Mouse (Mus musculus) midbrain, embryonic 11.5 days (tissue): ENCODE measurements around the gene Mzf1. TPM values are rescaled to one million over a fixed set of nuclear protein-coding genes. Genes with fewer than 3 reads are reported as not detected.

ENCODE experiments used
- ATAC-seq: fragments of 200-750 bp; cut with Nextera tagmentation; 2 replicates; pipeline ENCODE4 v1.8.0; 2017; ENCODE audit warnings: moderate TSS enrichment, moderate library complexity; ENCODE audit not compliant: low FRiP score
- DNase-seq: peaks from one replicate; pipeline ENCODE4 v3.0.0; 2015; ENCODE audit warnings: low spot score; ENCODE audit errors: missing footprints
- H3K27ac ChIP-seq: fragments of 300-500 bp; sonication (generic); 2 replicates; pipeline ENCODE4 v1.5.1; 2014; ENCODE audit warnings: low read depth, low read length
- H3K27me3 ChIP-seq: fragments of 300-500 bp; sonication (generic); 2 replicates; pipeline ENCODE4 v1.6.1; 2014; ENCODE audit warnings: mild to moderate bottlenecking, low read length, moderate library complexity, mixed read lengths; ENCODE audit not compliant: control insufficient read depth, insufficient read depth
- H3K36me3 ChIP-seq: fragments of 300-500 bp; sonication (generic); 2 replicates; pipeline ENCODE4 v1.6.1; 2014; ENCODE audit warnings: mild to moderate bottlenecking, low read length, moderate library complexity, mixed read lengths; ENCODE audit not compliant: control insufficient read depth, insufficient read depth
- H3K4me1 ChIP-seq: fragments of 300-500 bp; sonication (generic); 2 replicates; pipeline ENCODE4 v1.6.1; 2014; ENCODE audit warnings: low read length; ENCODE audit not compliant: control insufficient read depth, insufficient read depth
- H3K4me2 ChIP-seq: fragments of 300-500 bp; sonication (generic); 2 replicates; pipeline ENCODE4 v1.6.1; 2014; ENCODE audit warnings: mild to moderate bottlenecking, moderate library complexity
- H3K4me3 ChIP-seq: fragments of 300-500 bp; sonication (generic); 2 replicates; pipeline ENCODE4 v1.5.1; 2014; ENCODE audit warnings: low read depth, low read length
- H3K9ac ChIP-seq: fragments of 300-500 bp; sonication (generic); 2 replicates; pipeline ENCODE4 v1.6.1; 2014; ENCODE audit warnings: low read length
- H3K9me3 ChIP-seq: fragments of 300-500 bp; sonication (generic); 2 replicates; pipeline ENCODE4 v1.6.1; 2016; ENCODE audit warnings: low read length; ENCODE audit not compliant: control insufficient read depth
- WGBS: fragments of 180-500 bp; shearing (Covaris S2); extraction: QIAGEN DNeasy Blood & Tissue Kit; methylation state at CpG from one replicate; pipeline ENCODE4 v1.1.7; 2014; 5-methylcytosine and 5-hydroxymethylcytosine counted together
- polyA plus RNA-seq: library from polyadenylated mRNA; unstranded; fragments of >200 nt; fragmentation: Nextera tagmentation; extraction: Ambion mirVana; gene quantifications from 2 replicates; pipeline ENCODE4 v1.2.1, GENCODE M21; 2014

Gene Mzf1
- polyA plus RNA-seq, 1 experiment from 2014 or later = 2.7 TPM

DNA sequence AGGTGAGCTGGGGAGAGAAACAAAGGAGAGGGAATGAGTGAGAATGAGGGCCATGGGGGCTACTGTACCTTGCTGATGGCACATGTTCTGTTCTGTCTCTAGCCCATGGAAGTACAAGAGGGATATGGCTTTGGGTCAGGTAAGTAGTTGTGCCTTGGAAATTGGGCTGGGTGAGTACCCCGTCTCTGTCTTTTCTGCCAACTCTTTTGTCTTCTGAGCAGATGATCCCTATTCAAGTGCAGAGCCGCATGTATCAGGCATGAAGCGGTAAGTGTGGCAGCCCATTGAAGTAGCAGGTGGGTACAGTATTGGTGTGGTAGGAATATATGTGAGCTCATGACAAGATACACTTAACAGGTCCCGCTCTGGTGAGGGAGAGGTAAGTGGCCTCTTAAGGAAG is 25.6 kb downstream of the Mzf1 start:
- WGBS = 90% methylated on average over 4 of the region's 4 CpGs
- ATAC-seq (no peak), DNase-seq (peak; percentile 81)
- Histone ChIP-seq H3K36me3 (peaks cover 59% of the 10 kb centered on the region), H3K9me3 (no peaks in the 10 kb centered on the region), H3K4me1 (peaks cover 22% of the 10 kb centered on the region), H3K9ac (no peak overlapping the region), H3K27ac (no peak overlapping the region), H3K4me2 (no peak overlapping the region), H3K4me3 (no peak overlapping the region), H3K27me3 (no peaks in the 10 kb centered on the region)

DNA sequence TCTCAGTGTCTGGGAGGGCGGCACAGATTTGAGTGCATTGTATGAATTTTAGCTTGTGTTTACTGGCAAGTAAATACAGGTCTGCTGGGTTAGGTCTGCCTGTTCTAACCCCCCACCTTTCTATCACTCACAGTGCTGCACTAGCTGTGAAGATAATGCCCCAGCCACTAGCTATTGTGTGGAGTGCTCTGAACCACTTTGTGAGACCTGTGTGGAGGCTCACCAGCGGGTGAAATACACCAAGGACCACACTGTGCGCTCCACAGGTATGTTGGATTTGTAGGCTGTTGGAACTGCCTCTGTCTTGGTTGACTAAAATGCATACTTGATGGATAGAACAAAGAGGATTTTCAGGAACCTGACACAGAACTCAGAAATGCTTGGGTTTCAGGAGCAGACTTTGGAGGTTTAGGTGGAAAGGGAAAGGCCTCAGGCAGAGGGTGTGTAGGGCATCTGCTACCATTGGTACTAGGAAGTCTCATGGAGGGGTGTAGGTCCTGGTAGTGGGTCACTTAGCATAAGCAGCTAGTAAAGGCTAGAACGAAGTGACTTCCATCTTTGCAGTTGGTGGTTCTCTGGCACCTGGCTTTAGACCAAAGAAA is 29.0 kb downstream of the Mzf1 start:
- 34% methylated on average over 4 of the region's 4 CpGs for WGBS
- H3K4me3 ChIP-seq = peak overlapping the region; percentile 97
- no peak for ATAC-seq
- H3K4me1 ChIP-seq = peaks cover 18% of the 10 kb centered on the region
- no peaks in the 10 kb centered on the region for H3K27me3 ChIP-seq
- no peak overlapping the region; the same call in 1 of the 2 replicates for H3K27ac ChIP-seq
- H3K36me3 ChIP-seq = peaks cover 44% of the 10 kb centered on the region
- DNase-seq = peak; percentile 41
- H3K9me3 ChIP-seq = no peaks in the 10 kb centered on the region
- peak overlapping the region; percentile 98 for H3K9ac ChIP-seq
- H3K4me2 ChIP-seq = peak overlapping the region; percentile 93

DNA sequence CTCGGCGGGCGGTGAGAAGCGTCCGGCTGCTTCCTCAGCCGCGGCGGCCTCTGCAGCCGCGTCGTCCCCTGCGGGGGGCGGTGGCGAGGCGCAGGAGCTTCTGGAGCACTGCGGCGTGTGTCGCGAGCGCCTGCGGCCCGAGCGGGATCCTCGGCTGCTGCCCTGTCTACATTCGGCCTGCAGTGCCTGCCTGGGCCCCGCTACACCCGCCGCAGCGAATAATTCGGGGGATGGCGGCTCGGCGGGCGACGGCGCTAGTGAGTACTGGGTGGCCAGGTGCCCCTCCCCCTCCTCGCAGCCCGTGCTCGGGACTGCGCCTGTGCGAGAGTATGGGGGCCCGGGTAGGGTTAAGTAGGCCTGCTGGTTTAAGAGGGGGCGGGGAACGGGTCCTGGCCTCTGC is 29.8 kb downstream of the Mzf1 start:
- Histone ChIP-seq H3K9ac (peak overlapping the region; percentile 98), H3K4me3 (peak overlapping the region; percentile 97), H3K9me3 (no peaks in the 10 kb centered on the region), H3K27me3 (no peaks in the 10 kb centered on the region), H3K4me1 (peaks cover 18% of the 10 kb centered on the region), H3K4me2 (peak overlapping the region; percentile 93), H3K27ac (peak overlapping the region; percentile 97), H3K36me3 (peaks cover 36% of the 10 kb centered on the region)
- WGBS = under 1% methylated on average over 44 of the region's 44 CpGs
- ATAC-seq = peak; percentile 74
- DNase-seq = peak; percentile 97

DNA sequence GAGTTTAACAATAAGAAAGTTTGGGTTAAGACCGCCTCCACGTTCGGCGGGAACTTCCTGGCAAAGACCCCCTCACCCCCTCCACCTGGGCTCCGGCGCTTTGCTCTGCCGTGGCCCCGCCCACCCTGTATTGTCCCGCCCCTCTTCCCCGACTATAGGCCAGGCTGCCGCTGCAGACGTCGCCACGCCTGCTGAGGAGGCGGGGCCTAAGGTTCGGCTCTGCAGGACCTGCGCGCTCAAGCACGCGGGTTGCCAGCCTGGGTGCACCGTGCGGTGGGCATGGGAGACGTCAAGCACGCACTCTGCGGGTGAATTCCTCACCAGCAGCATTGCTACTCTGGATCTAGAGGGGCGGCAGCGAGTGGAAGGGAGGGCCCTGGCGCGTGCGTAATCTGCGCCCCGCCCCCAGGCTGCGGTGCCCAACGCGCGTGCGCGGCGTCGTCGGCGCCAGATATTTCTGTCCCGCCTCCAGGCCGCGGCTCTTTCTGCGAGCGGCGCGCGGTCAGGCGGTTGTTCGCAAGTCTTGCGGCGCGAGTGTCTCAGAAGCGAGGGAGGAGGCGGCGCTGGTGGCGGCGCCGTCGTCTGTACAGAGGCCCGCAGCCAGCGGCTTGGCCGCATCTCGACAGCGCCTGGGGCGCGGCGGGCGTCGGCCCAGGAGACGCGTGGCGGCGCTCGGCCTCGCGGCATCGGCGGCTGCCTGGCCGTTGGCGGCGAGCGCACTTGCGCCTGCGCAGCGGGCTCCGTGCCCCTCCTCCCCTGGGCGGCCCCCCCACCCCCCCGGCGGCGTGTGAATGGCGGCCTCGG is 30.4 kb downstream of the Mzf1 start:
- H3K9ac ChIP-seq = peak overlapping the region; percentile 98
- peak; percentile 85 for ATAC-seq
- peak overlapping the region; percentile 97 for H3K4me3 ChIP-seq
- under 1% methylated on average over 80 of the region's 95 CpGs for WGBS
- no peaks in the 10 kb centered on the region for H3K27me3 ChIP-seq
- peak; percentile 100 for DNase-seq
- peak overlapping the region; percentile 93 for H3K4me2 ChIP-seq
- H3K9me3 ChIP-seq = no peaks in the 10 kb centered on the region
- H3K4me1 ChIP-seq = peaks cover 18% of the 10 kb centered on the region
- H3K36me3 ChIP-seq = peaks cover 30% of the 10 kb centered on the region
- H3K27ac ChIP-seq = peak overlapping the region; percentile 97

DNA sequence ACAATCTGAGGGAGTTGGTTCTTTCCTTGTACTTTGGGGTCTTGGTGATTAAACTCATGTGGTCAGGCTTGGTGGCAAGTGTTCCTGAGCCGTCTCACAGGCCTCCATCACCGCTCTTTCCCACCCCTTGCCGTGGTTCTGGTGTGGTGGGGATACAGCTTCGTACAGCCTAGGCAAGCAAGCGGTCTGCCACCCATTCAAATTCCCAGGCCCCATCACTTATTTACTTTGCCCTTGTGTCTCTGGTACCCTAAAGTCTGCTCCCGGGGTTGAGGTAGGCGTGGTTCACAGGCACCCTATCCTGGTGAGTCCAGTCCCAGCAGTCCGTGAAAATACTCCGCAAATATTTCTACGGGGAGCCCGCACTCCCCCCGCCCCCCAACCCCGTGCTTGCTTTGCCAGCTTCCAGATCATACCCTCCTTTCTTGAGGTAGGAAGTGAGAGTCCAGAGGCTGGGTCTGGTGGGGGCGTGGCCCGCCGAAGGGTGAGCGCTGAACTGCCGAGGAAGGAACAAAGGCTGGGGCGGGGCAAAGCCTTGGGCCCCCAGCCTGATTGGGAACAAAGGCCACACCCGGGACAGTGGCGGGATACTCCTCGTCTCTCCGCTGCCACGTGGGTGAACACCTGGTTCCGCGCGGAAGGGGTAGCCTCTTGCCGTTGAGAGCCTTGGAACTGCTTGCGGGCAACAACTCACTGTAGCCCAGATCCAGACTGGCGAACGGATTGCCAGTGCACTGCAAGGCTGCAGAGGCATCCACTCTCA is 31.6 kb downstream of the Mzf1 start:
- Histone ChIP-seq H3K27me3 (no peaks in the 10 kb centered on the region), H3K36me3 (peaks cover 18% of the 10 kb centered on the region), H3K9ac (peak overlapping the region; percentile 98), H3K9me3 (no peaks in the 10 kb centered on the region), H3K4me3 (peak overlapping the region; percentile 97), H3K4me1 (peaks cover 18% of the 10 kb centered on the region), H3K27ac (peak overlapping the region; percentile 97), H3K4me2 (peak overlapping the region; percentile 93)
- 4% methylated on average over 31 of the region's 31 CpGs for WGBS
- DNase-seq = peak; percentile 98
- peak; percentile 74 for ATAC-seq

DNA sequence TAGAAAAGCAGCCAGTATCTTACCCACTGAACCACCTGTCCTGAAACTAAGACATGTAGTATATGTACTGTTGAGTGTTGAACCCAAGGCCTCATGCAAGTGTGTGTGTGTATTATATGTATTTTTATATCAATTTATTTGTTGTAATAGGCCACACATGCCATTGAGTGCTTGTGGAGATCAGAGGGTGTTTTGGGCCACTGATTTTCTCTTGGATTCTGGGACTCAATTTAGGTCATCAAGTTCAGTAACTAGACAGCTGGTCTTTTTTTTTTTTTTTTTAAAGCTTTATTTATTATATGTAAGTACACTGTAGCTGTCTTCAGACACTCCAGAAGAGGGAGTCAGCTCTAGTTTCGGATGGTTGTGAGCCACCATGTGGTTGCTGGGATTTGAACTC is 39.3 kb downstream of the Mzf1 start:
- 84% methylated on average over 1 of the region's 1 CpGs for WGBS
- no peak overlapping the region for H3K4me3 ChIP-seq
- H3K9me3 ChIP-seq = no peaks in the 10 kb centered on the region
- no peak overlapping the region for H3K4me2 ChIP-seq
- H3K27me3 ChIP-seq = no peaks in the 10 kb centered on the region
- no peak overlapping the region for H3K9ac ChIP-seq
- peaks cover 5% of the 10 kb centered on the region; the same call in 1 of the 2 replicates for H3K4me1 ChIP-seq
- no peaks in the 10 kb centered on the region for H3K36me3 ChIP-seq
- no peak overlapping the region for H3K27ac ChIP-seq
- DNase-seq = peak; percentile 59
- no peak for ATAC-seq

DNA sequence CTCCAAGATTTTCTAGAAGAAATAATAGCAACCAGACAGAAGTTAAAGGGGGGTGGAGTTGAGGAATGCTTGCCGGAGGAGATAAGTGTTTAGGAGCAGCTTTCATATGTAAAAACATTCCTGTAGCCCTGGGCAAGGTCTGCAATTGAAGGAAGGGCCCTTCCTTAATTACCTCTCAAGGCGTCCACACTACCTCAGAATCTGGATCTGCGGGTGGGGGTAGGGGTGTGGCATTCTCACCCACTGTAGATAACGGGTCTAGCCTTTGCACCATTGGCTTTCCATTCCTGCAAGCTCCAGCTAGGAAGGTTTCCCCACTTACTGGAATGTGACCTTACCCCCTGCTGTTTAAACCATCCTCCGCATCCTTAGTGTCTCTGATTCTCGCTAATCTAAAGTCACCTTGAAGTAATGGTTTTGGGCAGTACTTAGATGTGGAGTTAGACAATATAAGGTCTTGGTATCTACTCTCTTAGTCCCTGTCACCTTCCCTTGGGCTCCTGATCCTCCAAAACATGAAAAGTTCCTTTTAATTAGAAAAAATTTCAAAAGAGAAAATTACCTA is 40.2 kb downstream of the Mzf1 start:
- ATAC-seq (no peak), DNase-seq (peak; percentile 35)
- Histone ChIP-seq H3K9ac (no peak overlapping the region), H3K4me1 (peaks cover 6% of the 10 kb centered on the region; the same call in 1 of the 2 replicates), H3K27me3 (no peaks in the 10 kb centered on the region), H3K4me3 (no peak overlapping the region), H3K4me2 (no peak overlapping the region), H3K36me3 (no peaks in the 10 kb centered on the region), H3K9me3 (no peaks in the 10 kb centered on the region), H3K27ac (no peak overlapping the region)
- WGBS = 44% methylated on average over 6 of the region's 6 CpGs

DNA sequence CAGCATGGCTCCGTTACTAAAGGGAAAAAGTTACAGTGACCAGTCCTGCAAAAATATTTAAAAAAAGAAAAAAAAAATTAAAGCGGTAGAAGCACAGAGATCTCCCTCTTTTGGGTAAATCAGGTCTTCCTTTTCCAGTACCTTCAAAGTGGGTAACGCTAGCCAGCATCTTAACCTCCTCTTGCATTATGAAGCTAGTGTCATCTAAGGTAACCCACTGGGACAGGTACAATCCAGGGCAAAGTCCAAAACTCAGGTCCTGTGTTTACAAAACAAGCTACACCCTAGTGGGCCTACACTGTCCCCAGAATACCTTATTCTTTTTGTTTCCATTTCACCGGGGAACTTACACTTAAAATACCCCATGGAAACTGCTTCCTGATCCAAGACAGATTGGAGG is 40.9 kb downstream of the Mzf1 start:
- Histone ChIP-seq H3K9me3 (no peaks in the 10 kb centered on the region), H3K36me3 (no peaks in the 10 kb centered on the region), H3K27me3 (no peaks in the 10 kb centered on the region), H3K4me3 (no peak overlapping the region), H3K27ac (no peak overlapping the region), H3K4me1 (peaks cover 9% of the 10 kb centered on the region; the same call in 1 of the 2 replicates), H3K9ac (no peak overlapping the region), H3K4me2 (no peak overlapping the region)
- ATAC-seq = no peak
- no peak for DNase-seq
- WGBS = 64% methylated on average over 4 of the region's 4 CpGs
